Mouse (Mus musculus): ENCODE measurements around the gene Cdh23. TPM values are rescaled to one million over a fixed set of nuclear protein-coding genes. Genes with fewer than 3 reads are reported as not detected.

Gene Cdh23
- total and polyA plus RNA-seq, 3 experiments: 0.05 TPM; not detected in 2

- no peak for TF ChIP-seq POLR2AphosphoS5 (IDR thresholded peaks at IDR 0.05; ENCODE audit: insufficient replicate concordance, low read depth, low read length)
- no peak for TF ChIP-seq TAL1 (conservative IDR thresholded peaks at IDR 0.05; ENCODE audit: low read depth, low read length)
- TF ChIP-seq GATA2 (IDR thresholded peaks at IDR 0.05; ENCODE audit: borderline replicate concordance, low read depth, low read length): no peak
- no peak for TF ChIP-seq CTCF (IDR thresholded peaks at IDR 0.05; ENCODE audit: low read depth, low read length)
- TF ChIP-seq GATA1 (IDR thresholded peaks at IDR 0.05; ENCODE audit: borderline replicate concordance, low read length): no peak
- ATAC-seq (ENCODE audit: extremely low read depth, insufficient number of reproducible peaks, low FRiP score, poor library complexity, severe bottlenecking): no peak
- Histone ChIP-seq H3K36me3 (replicated peaks) (no peaks in the 10 kb centered on the region), H3K9me3 (replicated peaks) (peaks cover 41% of the 10 kb centered on the region), H3K27me3 (ENCODE audit: insufficient read depth, low read length) (no peaks in the 10 kb centered on the region), H3K4me1 (ENCODE audit: insufficient read depth, low read depth, low read length) (no peaks in the 10 kb centered on the region), H3K4me3 (ENCODE audit: low read depth, low read length) (no peak overlapping the region)
- no peak for DNase-seq (ENCODE audit: low spot score)
Observed at GRCm38 (mm10) chr10:60639291-60639690, 57.0 kb downstream of the Cdh23 start.

DNA sequence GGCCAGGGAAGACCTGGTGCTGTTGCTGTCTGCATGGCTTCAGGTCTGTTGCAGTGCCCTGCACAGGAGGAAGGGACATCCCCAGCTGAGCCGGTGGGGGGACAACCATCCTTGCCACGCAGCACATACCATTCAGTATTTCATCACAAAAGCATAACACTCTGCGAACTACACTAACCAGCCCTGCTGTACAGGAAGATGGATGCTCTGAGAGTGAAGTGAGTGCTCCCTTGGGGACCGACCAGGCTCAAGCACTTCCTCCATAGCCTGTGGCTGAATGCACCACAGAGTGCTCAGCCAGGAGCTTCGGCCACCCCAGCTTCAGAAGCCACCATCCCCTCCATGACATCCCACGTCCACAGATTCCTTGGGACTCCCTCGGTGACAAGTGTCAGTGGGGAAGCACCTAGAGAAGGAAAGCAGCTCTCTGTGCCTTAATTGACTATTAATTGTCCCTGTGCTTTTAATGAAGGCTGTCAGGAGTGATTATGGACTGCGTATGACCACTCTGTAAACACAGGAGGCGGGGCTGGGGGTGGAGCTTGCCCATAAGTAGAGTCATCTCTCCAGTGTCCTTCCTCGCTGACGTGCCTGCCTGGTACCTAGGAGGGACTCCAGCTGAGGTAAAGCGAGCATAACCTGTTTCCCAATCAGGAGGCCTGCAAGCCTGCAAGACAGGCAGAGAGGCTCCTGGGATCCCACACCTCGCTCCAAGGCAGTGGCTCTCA, 60.6 kb downstream of the Cdh23 start:
- Histone ChIP-seq H3K4me3 (ENCODE audit: low read depth, low read length) (no peak overlapping the region), H3K27me3 (ENCODE audit: insufficient read depth, low read length) (no peaks in the 10 kb centered on the region), H3K36me3 (replicated peaks) (no peaks in the 10 kb centered on the region), H3K4me1 (ENCODE audit: insufficient read depth, low read depth, low read length) (no peaks in the 10 kb centered on the region), H3K9me3 (replicated peaks) (peaks cover 45% of the 10 kb centered on the region)
- no peak for TF ChIP-seq CTCF (IDR thresholded peaks at IDR 0.05; ENCODE audit: low read depth, low read length)
- no peak for TF ChIP-seq GATA2 (IDR thresholded peaks at IDR 0.05; ENCODE audit: borderline replicate concordance, low read depth, low read length)
- TF ChIP-seq POLR2AphosphoS5 (IDR thresholded peaks at IDR 0.05; ENCODE audit: insufficient replicate concordance, low read depth, low read length): no peak
- no peak for TF ChIP-seq TAL1 (conservative IDR thresholded peaks at IDR 0.05; ENCODE audit: low read depth, low read length)
- no peak for TF ChIP-seq GATA1 (IDR thresholded peaks at IDR 0.05; ENCODE audit: borderline replicate concordance, low read length)
- ATAC-seq (ENCODE audit: extremely low read depth, insufficient number of reproducible peaks, low FRiP score, poor library complexity, severe bottlenecking): no peak
- DNase-seq (ENCODE audit: low spot score): no peak

DNA sequence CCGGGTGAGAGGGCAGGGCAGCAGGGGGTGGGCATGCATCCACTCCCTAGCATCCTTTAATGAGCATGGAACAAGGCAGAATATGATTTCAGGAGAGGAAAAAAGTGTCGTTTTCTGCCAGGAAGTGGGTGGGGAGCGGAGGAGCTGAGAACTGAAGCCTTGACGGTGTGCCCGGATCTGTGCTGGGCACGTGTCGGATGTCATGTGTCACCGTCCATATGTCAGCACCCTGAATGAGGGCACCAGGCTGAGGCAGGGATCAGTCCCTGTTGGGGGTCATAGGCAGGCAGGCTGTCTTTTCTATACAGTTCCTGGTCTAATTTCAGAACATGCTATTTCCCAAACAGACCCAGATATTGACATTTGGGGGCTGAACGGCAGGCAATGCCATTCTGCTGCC, 61.9 kb downstream of the Cdh23 start:
- Histone ChIP-seq H3K36me3 (replicated peaks) (no peaks in the 10 kb centered on the region), H3K27me3 (ENCODE audit: insufficient read depth, low read length) (no peaks in the 10 kb centered on the region), H3K9me3 (replicated peaks) (peaks cover 57% of the 10 kb centered on the region), H3K4me1 (ENCODE audit: insufficient read depth, low read depth, low read length) (no peaks in the 10 kb centered on the region), H3K4me3 (ENCODE audit: low read depth, low read length) (no peak overlapping the region)
- DNase-seq (ENCODE audit: low spot score) (no peak), ATAC-seq (ENCODE audit: extremely low read depth, insufficient number of reproducible peaks, low FRiP score, poor library complexity, severe bottlenecking) (no peak)
- TF ChIP-seq CTCF (IDR thresholded peaks at IDR 0.05; ENCODE audit: low read depth, low read length) (no peak), POLR2AphosphoS5 (IDR thresholded peaks at IDR 0.05; ENCODE audit: insufficient replicate concordance, low read depth, low read length) (no peak), TAL1 (conservative IDR thresholded peaks at IDR 0.05; ENCODE audit: low read depth, low read length) (no peak), GATA1 (IDR thresholded peaks at IDR 0.05; ENCODE audit: borderline replicate concordance, low read length) (no peak), GATA2 (IDR thresholded peaks at IDR 0.05; ENCODE audit: borderline replicate concordance, low read depth, low read length) (no peak)

DNA sequence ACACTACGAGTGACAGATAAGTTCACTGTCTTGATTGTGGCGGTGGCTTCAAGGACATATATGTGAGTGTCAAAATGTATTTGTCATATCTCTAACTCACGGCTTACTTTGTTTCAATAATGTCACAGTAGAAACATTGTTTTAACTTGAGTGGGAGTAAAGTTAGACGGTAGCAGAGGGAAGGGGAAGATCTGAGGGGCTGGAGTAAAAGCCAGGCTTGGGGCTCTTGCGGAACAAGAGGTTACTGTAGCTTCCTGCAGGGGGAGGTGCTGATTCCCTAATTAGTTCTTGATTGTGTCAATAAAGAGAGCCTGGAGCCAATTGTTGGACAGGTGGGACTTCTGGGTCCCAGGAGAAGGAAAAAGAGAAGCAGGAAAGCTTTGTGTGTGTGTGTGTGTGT, 70.2 kb downstream of the Cdh23 start:
- DNase-seq (ENCODE audit: low spot score) (no peak), ATAC-seq (ENCODE audit: extremely low read depth, insufficient number of reproducible peaks, low FRiP score, poor library complexity, severe bottlenecking) (no peak)
- TF ChIP-seq GATA2 (IDR thresholded peaks at IDR 0.05; ENCODE audit: borderline replicate concordance, low read depth, low read length): no peak
- TF ChIP-seq POLR2AphosphoS5 (IDR thresholded peaks at IDR 0.05; ENCODE audit: insufficient replicate concordance, low read depth, low read length): no peak
- no peak for TF ChIP-seq CTCF (IDR thresholded peaks at IDR 0.05; ENCODE audit: low read depth, low read length)
- TF ChIP-seq TAL1 (conservative IDR thresholded peaks at IDR 0.05; ENCODE audit: low read depth, low read length): no peak
- TF ChIP-seq GATA1 (IDR thresholded peaks at IDR 0.05; ENCODE audit: borderline replicate concordance, low read length): no peak

DNA sequence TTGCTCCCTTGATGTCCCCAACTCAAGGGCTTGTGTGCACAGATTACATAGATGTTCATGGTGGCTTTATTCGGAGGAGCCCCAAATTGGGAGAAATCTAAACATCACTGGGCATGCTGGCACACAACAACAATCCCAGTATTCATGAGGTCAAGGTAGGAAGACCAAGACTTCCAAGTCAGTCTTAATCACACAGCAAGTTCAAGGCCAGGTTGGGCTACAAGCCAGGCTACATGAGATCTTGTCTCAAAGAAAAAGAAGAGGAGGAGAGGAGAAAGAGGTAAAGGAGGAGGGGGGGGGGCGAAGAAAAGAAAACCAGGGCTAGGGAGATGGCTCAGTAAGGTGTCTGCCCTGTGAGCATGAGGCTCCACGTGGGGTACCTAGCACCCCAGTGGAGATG, 70.8 kb downstream of the Cdh23 start:
- H3K4me1 ChIP-seq (ENCODE audit: insufficient read depth, low read depth, low read length): no peaks in the 10 kb centered on the region
- ATAC-seq (ENCODE audit: extremely low read depth, insufficient number of reproducible peaks, low FRiP score, poor library complexity, severe bottlenecking) (no peak), DNase-seq (ENCODE audit: low spot score) (no peak)
- TF ChIP-seq CTCF (IDR thresholded peaks at IDR 0.05; ENCODE audit: low read depth, low read length) (no peak), POLR2AphosphoS5 (IDR thresholded peaks at IDR 0.05; ENCODE audit: insufficient replicate concordance, low read depth, low read length) (no peak)
- H3K27me3 ChIP-seq (ENCODE audit: insufficient read depth, low read length): no peaks in the 10 kb centered on the region
- no peaks in the 10 kb centered on the region for H3K36me3 ChIP-seq (replicated peaks)
- H3K4me3 ChIP-seq (ENCODE audit: low read depth, low read length): no peak overlapping the region
- H3K9me3 ChIP-seq (replicated peaks): peaks cover 44% of the 10 kb centered on the region

More for the DNA sequence above, 70.2 kb downstream of the Cdh23 start:
- Histone ChIP-seq H3K36me3 (replicated peaks) (no peaks in the 10 kb centered on the region), H3K9me3 (replicated peaks) (peaks cover 44% of the 10 kb centered on the region), H3K27me3 (ENCODE audit: insufficient read depth, low read length) (no peaks in the 10 kb centered on the region), H3K4me1 (ENCODE audit: insufficient read depth, low read depth, low read length) (no peaks in the 10 kb centered on the region), H3K4me3 (ENCODE audit: low read depth, low read length) (no peak overlapping the region)

- TF ChIP-seq GATA2 (IDR thresholded peaks at IDR 0.05; ENCODE audit: borderline replicate concordance, low read depth, low read length) (no peak), TAL1 (conservative IDR thresholded peaks at IDR 0.05; ENCODE audit: low read depth, low read length) (no peak), GATA1 (IDR thresholded peaks at IDR 0.05; ENCODE audit: borderline replicate concordance, low read length) (no peak), CTCF (IDR thresholded peaks at IDR 0.05; ENCODE audit: low read depth, low read length) (no peak), POLR2AphosphoS5 (IDR thresholded peaks at IDR 0.05; ENCODE audit: insufficient replicate concordance, low read depth, low read length) (no peak)
- ATAC-seq (ENCODE audit: extremely low read depth, insufficient number of reproducible peaks, low FRiP score, poor library complexity, severe bottlenecking) (no peak), DNase-seq (ENCODE audit: low spot score) (no peak)
- Histone ChIP-seq H3K36me3 (replicated peaks) (no peaks in the 10 kb centered on the region), H3K4me3 (ENCODE audit: low read depth, low read length) (no peak overlapping the region), H3K9me3 (replicated peaks) (peaks cover 39% of the 10 kb centered on the region), H3K27me3 (ENCODE audit: insufficient read depth, low read length) (no peaks in the 10 kb centered on the region), H3K4me1 (ENCODE audit: insufficient read depth, low read depth, low read length) (no peaks in the 10 kb centered on the region)
Observed at GRCm38 (mm10) chr10:60624945-60625344, 71.3 kb downstream of the Cdh23 start.

Measured in G1E (cell line).